Mouse (Mus musculus): Measurements from ENCODE around the gene Pf4. TPM values are rescaled to one million over a fixed set of nuclear protein-coding genes. Genes with fewer than 3 reads are reported as not detected.

The Pf4 gene
- polyA plus RNA-seq, 1 experiment from 2014 or later = 56.7 TPM

DNA sequence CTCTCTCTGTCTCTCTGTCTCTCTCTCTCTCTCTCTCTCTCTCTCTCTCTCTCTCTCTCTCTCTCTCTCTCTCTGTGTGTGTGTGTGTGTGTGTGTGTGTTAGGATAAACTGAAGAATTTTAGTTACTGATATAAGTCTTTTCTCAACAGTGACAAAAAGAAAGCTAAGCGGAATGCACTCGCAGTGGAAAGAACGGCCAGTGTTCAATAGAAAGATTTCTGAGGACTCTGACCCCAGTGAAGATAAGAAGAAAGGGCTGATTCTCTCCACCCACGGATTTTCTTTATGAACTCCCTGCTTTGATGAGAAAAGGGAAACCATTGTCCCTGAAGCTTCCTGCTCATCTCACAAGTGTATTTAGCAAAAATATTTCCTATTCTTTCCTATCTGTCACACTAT, 11.9 kb upstream of the Pf4 start:
- Histone ChIP-seq H3K27ac (no peak overlapping the region), H3K9ac (no peak overlapping the region), H3K9me3 (ENCODE audit: control insufficient read depth, low read length) (no peaks in the 10 kb centered on the region), H3K4me3 (replicated peaks; ENCODE audit: low read length) (no peak overlapping the region), H3K27me3 (ENCODE audit: control insufficient read depth, insufficient read depth, low read length) (no peaks in the 10 kb centered on the region; the same call in 1 of the 2 replicates), H3K36me3 (replicated peaks; ENCODE audit: control insufficient read depth, insufficient read depth) (no peaks in the 10 kb centered on the region), H3K4me1 (replicated peaks; ENCODE audit: control insufficient read depth, insufficient read depth, low read length) (peaks cover 8% of the 10 kb centered on the region; the same call in 1 of the 2 replicates), H3K4me2 (replicated peaks) (no peak overlapping the region)
- ATAC-seq (ENCODE audit: low FRiP score) (no peak), DNase-seq (ENCODE audit: low spot score) (no peak)
- WGBS = 60% methylated on average over 4 of the region's 4 CpGs

DNA sequence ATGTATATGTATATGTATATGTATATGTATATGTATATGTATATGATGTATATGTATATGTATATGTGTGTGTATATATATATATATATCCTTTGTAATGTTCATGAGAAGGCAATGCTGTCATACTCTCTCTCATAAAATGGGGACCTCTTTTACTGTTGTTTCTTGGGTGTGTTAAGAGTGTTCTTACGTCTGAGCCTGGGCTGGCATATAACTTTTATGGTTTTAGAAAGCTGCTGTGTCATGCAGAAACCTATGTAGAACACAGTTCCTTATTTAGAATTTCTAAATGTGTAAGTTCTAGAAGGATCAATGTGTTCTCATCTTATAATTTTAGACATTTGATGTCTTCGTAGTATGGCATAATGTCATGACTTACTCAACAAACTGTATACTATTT, 11.4 kb upstream of the Pf4 start:
- Histone ChIP-seq H3K4me1 (replicated peaks; ENCODE audit: control insufficient read depth, insufficient read depth, low read length) (peaks cover 8% of the 10 kb centered on the region; the same call in 1 of the 2 replicates), H3K36me3 (replicated peaks; ENCODE audit: control insufficient read depth, insufficient read depth) (no peaks in the 10 kb centered on the region), H3K4me2 (replicated peaks) (no peak overlapping the region), H3K27ac (no peak overlapping the region), H3K9me3 (ENCODE audit: control insufficient read depth, low read length) (no peaks in the 10 kb centered on the region), H3K4me3 (replicated peaks; ENCODE audit: low read length) (no peak overlapping the region), H3K9ac (no peak overlapping the region), H3K27me3 (ENCODE audit: control insufficient read depth, insufficient read depth, low read length) (no peaks in the 10 kb centered on the region; the same call in 1 of the 2 replicates)
- DNase-seq (ENCODE audit: low spot score) = no peak
- 93% methylated on average over 2 of the region's 2 CpGs for WGBS
- no peak for ATAC-seq (ENCODE audit: low FRiP score)

DNA sequence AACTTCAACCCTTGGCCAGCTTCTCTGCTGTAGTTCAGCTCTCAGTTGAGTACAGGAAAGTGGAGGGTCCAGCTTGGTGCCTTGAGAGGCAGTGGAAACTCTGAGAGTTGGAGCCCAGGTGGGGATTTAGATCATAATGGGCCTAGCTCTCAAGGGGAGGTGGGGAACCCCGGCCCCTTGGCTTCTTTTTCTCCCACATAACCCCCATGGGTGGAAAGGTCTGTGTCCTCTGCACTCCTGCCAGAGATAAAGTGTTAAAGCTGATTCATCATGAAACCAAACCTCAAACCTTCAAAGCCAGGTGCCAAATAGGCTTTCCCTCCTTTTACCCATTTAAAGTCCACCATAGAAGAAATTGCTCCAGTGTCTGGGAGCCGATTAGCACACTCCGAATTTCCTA, 10.4 kb upstream of the Pf4 start:
- H3K27me3 ChIP-seq (ENCODE audit: control insufficient read depth, insufficient read depth, low read length) = no peaks in the 10 kb centered on the region; the same call in 1 of the 2 replicates
- no peak for DNase-seq (ENCODE audit: low spot score)
- H3K36me3 ChIP-seq (replicated peaks; ENCODE audit: control insufficient read depth, insufficient read depth) = no peaks in the 10 kb centered on the region
- 88% methylated on average over 3 of the region's 3 CpGs for WGBS
- no peak overlapping the region for H3K4me2 ChIP-seq (replicated peaks)
- H3K9me3 ChIP-seq (ENCODE audit: control insufficient read depth, low read length) = no peaks in the 10 kb centered on the region
- H3K9ac ChIP-seq = no peak overlapping the region
- no peak overlapping the region for H3K4me3 ChIP-seq (replicated peaks; ENCODE audit: low read length)
- no peak overlapping the region for H3K27ac ChIP-seq
- ATAC-seq (ENCODE audit: low FRiP score) = no peak
- peaks cover 8% of the 10 kb centered on the region; the same call in 1 of the 2 replicates for H3K4me1 ChIP-seq (replicated peaks; ENCODE audit: control insufficient read depth, insufficient read depth, low read length)

- 82% methylated on average over 12 of the region's 12 CpGs for WGBS
- no peak for DNase-seq (ENCODE audit: low spot score)
These were observed 8.1 kb upstream of the Pf4 start for GRCm38 (mm10) chr5:90763912-90764665.

DNA sequence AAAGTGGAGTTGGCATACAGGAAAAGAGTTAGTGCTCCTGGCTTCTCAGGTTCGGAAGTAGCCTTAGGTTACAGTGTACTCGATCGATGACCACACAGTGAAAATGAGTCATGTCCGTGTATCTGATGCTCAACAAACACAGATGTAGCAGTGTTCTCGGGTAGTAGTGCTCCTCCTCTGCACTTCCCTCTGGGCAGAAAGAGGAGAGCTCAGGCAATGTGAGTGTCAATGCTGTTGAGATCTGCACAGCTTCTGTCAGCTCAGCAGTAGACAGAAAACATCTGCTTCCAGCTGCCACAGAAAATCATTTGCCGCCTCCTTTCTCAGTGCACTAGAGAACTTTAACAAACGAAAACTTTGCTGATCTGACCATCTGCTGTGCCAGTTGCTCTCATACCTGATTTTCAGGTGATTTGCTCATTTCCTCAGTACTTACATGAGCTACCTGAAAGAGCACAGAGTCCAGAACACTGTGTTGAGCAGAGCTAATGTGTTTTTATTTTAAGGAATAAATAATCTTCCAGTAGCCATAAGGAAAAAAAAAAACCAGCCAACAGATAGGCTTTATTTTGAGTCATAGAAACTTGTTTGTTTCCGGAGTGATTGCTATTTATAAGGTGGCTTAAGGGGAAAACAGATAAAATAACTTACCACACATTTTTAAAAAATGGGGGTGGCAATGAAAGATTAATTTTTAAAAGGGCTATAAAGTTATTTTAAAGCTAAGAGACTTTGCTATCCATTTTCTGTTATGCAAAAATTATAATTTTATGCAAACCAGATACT, 6.2 kb upstream of the Pf4 start:
- Histone ChIP-seq H3K4me2 (replicated peaks) (no peak overlapping the region), H3K4me3 (replicated peaks; ENCODE audit: low read length) (no peak overlapping the region), H3K27me3 (ENCODE audit: control insufficient read depth, insufficient read depth, low read length) (no peaks in the 10 kb centered on the region), H3K4me1 (replicated peaks; ENCODE audit: control insufficient read depth, insufficient read depth, low read length) (no peaks in the 10 kb centered on the region), H3K9me3 (ENCODE audit: control insufficient read depth, low read length) (no peaks in the 10 kb centered on the region), H3K36me3 (replicated peaks; ENCODE audit: control insufficient read depth, insufficient read depth) (no peaks in the 10 kb centered on the region), H3K9ac (no peak overlapping the region), H3K27ac (no peak overlapping the region)
- WGBS = 87% methylated on average over 8 of the region's 8 CpGs
- ATAC-seq (ENCODE audit: low FRiP score) (no peak), DNase-seq (ENCODE audit: low spot score) (no peak)

More at GRCm38 (mm10) chr5:90763912-90764665, 8.1 kb upstream of the Pf4 start:
- Histone ChIP-seq H3K36me3 (replicated peaks; ENCODE audit: control insufficient read depth, insufficient read depth) (no peaks in the 10 kb centered on the region), H3K9me3 (ENCODE audit: control insufficient read depth, low read length) (no peaks in the 10 kb centered on the region), H3K4me3 (replicated peaks; ENCODE audit: low read length) (no peak overlapping the region), H3K4me1 (replicated peaks; ENCODE audit: control insufficient read depth, insufficient read depth, low read length) (peaks cover 5% of the 10 kb centered on the region; the same call in 1 of the 2 replicates), H3K4me2 (replicated peaks) (no peak overlapping the region), H3K27ac (no peak overlapping the region), H3K27me3 (ENCODE audit: control insufficient read depth, insufficient read depth, low read length) (no peaks in the 10 kb centered on the region; the same call in 1 of the 2 replicates), H3K9ac (no peak overlapping the region)
- ATAC-seq (ENCODE audit: low FRiP score) = no peak

- H3K27me3 ChIP-seq (ENCODE audit: control insufficient read depth, insufficient read depth, low read length) = no peaks in the 10 kb centered on the region
- H3K36me3 ChIP-seq (replicated peaks; ENCODE audit: control insufficient read depth, insufficient read depth) = no peaks in the 10 kb centered on the region
- H3K4me2 ChIP-seq (replicated peaks) = no peak within 1 kb of the TSS
- H3K4me3 ChIP-seq (replicated peaks; ENCODE audit: low read length) = no peak within 1 kb of the TSS
- H3K4me1 ChIP-seq (replicated peaks; ENCODE audit: control insufficient read depth, insufficient read depth, low read length) = no peaks in the 10 kb centered on the region
- DNase-seq (ENCODE audit: low spot score) = no peak
- no peaks in the 10 kb centered on the region for H3K9me3 ChIP-seq (ENCODE audit: control insufficient read depth, low read length)
- WGBS = 60% methylated on average over 3 of the region's 3 CpGs
- no peak within 1 kb of the TSS for H3K9ac ChIP-seq
- no peak for ATAC-seq (ENCODE audit: low FRiP score)
- no peak within 1 kb of the TSS for H3K27ac ChIP-seq
These were observed 4.0 kb upstream of the Pf4 start, which contains the start of gene Ppbp for GRCm38 (mm10) chr5:90768218-90768617. Ppbp (plus strand) TSS chr5:90768518.

- 77% methylated on average over 3 of the region's 3 CpGs for WGBS
- ATAC-seq (ENCODE audit: low FRiP score) = no peak
- Histone ChIP-seq H3K9me3 (ENCODE audit: control insufficient read depth, low read length) (no peaks in the 10 kb centered on the region), H3K4me2 (replicated peaks) (no peak overlapping the region), H3K27me3 (ENCODE audit: control insufficient read depth, insufficient read depth, low read length) (no peaks in the 10 kb centered on the region), H3K9ac (no peak overlapping the region), H3K36me3 (replicated peaks; ENCODE audit: control insufficient read depth, insufficient read depth) (no peaks in the 10 kb centered on the region), H3K4me3 (replicated peaks; ENCODE audit: low read length) (no peak overlapping the region), H3K27ac (no peak overlapping the region), H3K4me1 (replicated peaks; ENCODE audit: control insufficient read depth, insufficient read depth, low read length) (no peaks in the 10 kb centered on the region)
- no peak for DNase-seq (ENCODE audit: low spot score)
These were observed 866 bp upstream of the Pf4 start for GRCm38 (mm10) chr5:90771369-90771768.

DNA sequence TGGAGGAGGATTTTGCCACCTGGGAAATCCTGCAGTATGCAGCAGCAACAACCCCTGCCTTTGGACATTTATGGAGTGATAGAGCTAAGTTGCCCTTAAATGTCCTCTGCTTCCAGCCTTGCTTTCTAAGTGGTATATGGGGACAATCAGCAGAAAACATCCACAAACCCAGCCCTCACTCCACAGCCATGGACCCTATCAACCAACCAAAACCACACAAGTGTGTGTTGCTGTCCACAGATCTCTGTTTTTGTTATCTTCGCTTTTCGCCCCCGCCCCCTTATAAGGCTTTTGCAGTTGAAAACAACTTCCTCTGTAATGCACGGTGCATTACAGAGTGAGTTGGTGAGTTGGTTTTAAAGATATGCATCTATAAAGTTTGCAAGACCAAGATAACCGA, 3.3 kb downstream of the Pf4 start:
- Histone ChIP-seq H3K9ac (no peak overlapping the region), H3K27ac (no peak overlapping the region), H3K4me1 (replicated peaks; ENCODE audit: control insufficient read depth, insufficient read depth, low read length) (no peaks in the 10 kb centered on the region), H3K27me3 (ENCODE audit: control insufficient read depth, insufficient read depth, low read length) (no peaks in the 10 kb centered on the region), H3K36me3 (replicated peaks; ENCODE audit: control insufficient read depth, insufficient read depth) (no peaks in the 10 kb centered on the region), H3K9me3 (ENCODE audit: control insufficient read depth, low read length) (no peaks in the 10 kb centered on the region), H3K4me3 (replicated peaks; ENCODE audit: low read length) (no peak overlapping the region), H3K4me2 (replicated peaks) (no peak overlapping the region)
- DNase-seq (ENCODE audit: low spot score) = no peak
- ATAC-seq (ENCODE audit: low FRiP score) = no peak
- WGBS = 97% methylated on average over 5 of the region's 5 CpGs

DNA sequence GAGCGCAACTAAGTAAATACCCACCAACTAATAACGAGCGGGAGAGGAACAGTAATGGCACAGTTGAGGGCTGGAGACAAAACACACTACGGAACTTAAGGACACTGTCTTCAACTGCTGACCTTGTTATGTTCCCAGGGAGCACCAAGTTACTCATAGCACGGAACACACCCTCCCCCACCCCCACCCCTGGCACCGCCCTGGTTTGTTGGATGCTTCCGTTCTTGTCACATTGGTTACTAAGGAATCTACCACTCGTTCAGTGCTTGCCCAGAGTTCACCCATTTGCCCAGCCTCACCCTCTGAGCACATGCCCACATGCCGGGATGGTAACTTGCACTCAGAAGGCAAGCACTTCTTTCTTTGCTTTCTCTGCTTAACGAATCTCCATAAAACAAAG, 5.4 kb downstream of the Pf4 start:
- Histone ChIP-seq H3K27ac (no peak overlapping the region), H3K36me3 (replicated peaks; ENCODE audit: control insufficient read depth, insufficient read depth) (no peaks in the 10 kb centered on the region), H3K4me3 (replicated peaks; ENCODE audit: low read length) (no peak overlapping the region), H3K27me3 (ENCODE audit: control insufficient read depth, insufficient read depth, low read length) (no peaks in the 10 kb centered on the region), H3K9me3 (ENCODE audit: control insufficient read depth, low read length) (no peaks in the 10 kb centered on the region), H3K4me2 (replicated peaks) (no peak overlapping the region), H3K9ac (no peak overlapping the region), H3K4me1 (replicated peaks; ENCODE audit: control insufficient read depth, insufficient read depth, low read length) (no peaks in the 10 kb centered on the region)
- DNase-seq (ENCODE audit: low spot score) (no peak), ATAC-seq (ENCODE audit: low FRiP score) (no peak)
- 83% methylated on average over 10 of the region's 10 CpGs for WGBS

Measured in hindbrain, embryonic 14.5 days (tissue).